Mouse (Mus musculus): Measurements from ENCODE around the gene Nalcn.
"Not testable (repeated sequence)": the region's sequence is repeated elsewhere in the genome, so short reads cannot be mapped to it uniquely, and the experiment has no call there.

Nalcn gene

DNA sequence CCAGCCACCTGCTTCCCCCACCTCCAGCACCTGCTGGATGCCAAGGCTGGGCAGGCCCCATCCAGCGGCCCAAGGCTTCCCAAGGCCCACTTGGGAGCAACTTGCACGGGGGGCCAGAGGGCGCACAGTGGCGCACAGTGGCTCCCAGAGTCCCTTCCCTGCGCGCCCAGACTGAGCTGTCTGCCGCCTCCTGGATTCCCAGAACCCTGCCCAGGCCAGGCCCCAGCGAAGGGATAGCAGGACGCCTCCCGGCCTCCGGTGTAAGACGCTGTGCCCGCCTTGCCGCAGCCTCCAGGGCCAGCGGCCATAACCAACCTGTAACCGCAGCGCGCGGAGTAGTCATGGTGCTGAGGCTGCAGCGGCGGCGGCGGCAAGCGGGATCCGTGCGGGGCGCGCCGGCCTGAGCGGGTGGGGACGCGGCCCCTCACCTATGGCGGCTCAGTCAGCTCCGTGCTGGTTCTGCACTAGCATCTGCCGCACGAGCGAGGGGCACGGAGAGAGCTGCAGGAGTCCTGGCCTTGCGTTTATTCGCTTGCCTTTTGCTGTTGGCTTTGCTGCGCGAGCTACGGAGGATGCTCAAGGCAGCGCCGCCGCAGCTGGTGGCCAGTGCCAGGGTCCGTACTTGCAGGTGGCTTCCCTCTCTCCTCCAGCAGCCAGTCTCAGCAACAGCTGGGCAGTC lies at the start of gene Nalcn:
TSS of gene Nalcn (minus strand) at position 644 of the 679 bp plus-strand sequence.
- peak; percentile 5 for DNase-seq (ENCODE audit: low spot score)

DNA sequence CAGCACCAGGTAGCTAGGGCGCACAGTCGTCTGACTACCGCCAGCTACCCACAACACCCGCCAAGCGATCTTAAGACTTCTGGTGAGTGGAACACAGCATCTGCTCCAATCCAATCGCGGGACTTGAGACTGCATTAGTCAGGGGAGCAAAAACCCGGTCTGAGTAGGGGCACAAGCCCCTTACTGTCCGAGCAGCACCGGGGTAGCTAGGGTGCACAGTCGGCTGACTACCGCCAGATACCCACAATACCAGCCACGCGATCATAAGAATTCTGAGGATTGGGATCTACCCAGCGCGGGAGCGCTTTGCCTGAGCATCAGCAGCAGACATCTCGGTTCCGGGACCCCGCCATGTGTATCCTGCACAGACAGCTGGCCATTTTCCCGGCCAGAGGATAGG lies 44.1 kb upstream of the Nalcn start:
- DNase-seq (ENCODE audit: low spot score), result not testable (repeated sequence)

DNA sequence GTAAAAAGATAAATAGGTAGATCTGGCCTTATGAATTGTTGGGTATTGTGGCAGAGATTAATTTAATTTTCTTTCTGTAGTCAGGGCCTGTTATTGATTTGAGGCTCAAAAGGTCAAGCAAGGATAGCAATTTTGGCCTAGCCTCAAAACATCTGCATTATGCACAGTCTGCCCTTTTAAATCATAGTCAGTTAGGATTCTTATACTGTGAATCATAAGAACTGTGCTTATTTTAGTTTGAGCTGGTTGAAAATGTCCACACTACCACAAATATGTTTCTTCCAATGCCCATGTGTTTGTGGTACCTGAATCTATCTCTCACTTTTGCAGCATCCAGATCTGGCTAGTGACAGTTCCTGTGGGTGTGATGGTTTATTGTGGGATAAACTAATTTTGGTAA lies 37.5 kb upstream of the Nalcn start:
- DNase-seq (ENCODE audit: low spot score), result no peak

DNA sequence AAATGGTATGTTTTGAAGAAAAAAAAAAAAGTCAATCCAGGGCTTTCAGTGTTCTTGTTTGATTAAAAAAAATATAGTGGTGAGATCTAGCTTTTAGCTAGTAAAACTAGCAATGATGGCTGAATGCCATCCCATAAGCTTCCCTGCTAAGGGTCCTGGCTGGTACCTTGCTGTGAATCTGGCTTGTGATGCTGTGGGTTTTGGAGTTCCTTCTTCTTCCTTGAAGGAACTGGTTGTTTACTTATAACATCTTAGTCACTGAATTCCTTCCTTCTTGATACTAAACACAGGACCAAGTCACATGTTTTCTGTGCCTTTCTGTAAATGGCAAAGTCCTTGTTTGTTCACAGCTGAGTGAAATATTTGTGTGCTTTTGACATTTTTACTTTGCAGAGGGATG lies 36.3 kb upstream of the Nalcn start:
- no peak for DNase-seq (ENCODE audit: low spot score)

DNA sequence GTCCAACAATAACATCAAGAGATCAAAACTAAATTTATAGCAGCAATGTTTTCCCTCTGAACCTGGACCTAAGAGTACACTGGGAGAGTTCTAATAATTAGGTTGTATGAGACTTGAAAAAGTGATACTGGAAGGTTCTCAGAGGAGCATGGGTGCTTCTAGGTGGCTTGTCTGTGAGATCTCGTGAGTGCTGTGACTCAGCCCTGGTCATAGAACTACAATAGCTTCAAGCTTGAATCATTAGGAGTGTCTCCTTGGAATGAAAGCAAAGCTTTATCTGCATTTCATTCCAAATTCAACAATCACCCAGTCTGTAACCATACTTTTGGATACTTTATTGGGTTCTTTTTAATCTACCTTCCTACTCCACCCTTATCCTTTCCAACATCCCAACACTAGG lies 35.4 kb upstream of the Nalcn start:
- DNase-seq (ENCODE audit: low spot score), result no peak

DNA sequence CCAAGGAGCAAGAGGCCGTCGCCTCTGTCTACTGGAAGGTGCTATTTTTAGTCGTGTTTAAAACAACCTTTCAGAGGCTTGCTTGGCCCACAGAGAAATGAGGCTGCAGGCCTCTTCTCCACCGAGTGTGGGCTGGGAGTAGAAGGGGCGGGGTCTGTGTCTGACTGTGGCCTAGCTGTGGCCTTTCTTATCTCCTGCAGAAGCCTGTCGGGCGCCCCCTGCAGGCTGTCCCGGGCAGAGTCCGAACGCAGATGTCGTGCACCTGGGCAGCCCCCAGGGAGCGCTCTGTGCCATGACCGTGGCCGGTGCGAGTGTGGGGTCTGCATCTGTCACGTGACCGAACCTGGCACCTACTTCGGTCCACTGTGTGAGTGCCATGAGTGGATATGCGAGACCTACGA lies 34.1 kb upstream of the Nalcn start:
- peak; percentile 19 for DNase-seq (ENCODE audit: low spot score)

DNA sequence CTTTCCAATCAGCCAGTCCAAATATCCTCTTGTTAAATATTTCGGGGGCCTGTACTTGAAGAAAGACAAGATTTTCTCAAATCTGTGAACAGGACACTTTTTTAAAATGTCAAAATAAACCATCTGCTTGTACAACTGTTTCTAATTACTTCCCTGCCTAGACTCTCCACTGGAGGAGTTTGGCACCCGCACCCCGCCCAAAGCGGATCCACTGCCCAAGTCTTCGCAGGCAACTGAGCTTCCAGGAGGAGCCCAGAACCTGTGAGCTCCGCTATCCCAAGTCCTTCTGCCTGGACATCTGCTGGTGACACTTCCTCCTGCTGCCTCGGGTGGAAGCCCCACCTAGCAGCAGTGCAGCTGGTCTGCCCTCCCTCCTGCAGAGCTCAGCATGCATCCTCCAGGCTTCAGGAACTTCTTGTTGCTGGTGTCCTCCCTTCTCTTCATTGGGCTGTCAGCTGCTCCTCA lies 33.0 kb upstream of the Nalcn start, which contains the start of gene Itgbl1:
TSS of gene Itgbl1 (plus strand) at position 51 of the 465 bp plus-strand sequence.
- DNase-seq (ENCODE audit: low spot score), result no peak

DNA sequence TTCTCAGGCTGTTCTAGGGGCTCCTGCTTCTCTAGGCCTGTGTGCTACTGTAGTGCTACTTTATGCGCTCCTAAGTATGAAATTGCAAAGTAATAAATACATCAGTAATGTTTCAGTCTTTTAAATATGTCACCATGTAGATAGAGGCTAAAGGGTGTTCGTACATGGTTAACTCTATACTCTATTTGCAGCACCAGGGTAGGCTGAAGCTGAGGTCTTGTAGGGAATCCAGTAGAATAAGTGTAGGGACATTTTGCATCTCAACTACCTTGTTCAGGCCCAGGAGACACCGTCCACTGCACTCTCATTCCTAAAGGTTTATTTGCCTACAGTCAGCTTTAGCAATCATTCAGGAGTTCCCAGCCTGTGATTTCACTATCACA lies 227 bp upstream of the Nalcn start:
- DNase-seq (ENCODE audit: low spot score), result no peak

DNA sequence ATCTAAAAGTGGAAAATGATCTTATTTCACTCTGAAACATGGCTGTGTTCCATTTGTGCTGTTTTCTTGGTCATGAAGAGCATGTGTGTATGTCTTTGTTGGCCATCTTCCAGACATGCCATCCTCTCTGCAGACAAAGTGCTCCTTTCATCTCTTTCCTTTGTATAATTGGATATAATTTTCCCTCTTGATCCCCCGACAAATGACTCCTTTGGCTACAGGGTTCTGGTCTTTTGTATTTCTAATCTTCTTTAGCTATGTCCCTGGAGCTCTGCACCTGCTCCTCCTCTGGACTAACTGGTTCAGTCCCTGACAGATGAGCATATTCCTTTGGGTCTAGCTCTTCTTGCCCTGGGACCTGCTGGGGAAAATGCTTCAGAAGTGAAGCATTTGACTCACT lies 4.0 kb downstream of the Nalcn start:
- no peak for DNase-seq (ENCODE audit: low spot score)

DNA sequence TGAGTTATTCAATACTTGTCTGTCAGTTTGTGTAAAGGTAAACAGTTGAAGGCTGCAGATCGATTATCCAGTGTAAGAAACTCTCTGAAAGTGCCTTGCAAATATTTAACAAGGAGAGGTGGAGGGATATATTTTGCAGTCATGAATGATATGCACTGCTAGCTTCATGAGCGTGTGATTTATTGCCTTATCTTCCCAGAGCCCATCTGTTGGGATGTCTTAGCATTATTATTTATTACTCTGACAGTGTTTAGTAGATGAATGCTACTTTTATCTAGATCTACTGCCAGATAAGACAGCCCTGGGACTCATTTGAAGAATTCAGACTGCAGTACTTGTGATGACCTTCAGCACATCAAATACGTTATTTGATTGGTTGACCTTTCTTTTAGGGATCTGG lies 31.7 kb downstream of the Nalcn start:
- no peak for DNase-seq (ENCODE audit: low spot score)

DNA sequence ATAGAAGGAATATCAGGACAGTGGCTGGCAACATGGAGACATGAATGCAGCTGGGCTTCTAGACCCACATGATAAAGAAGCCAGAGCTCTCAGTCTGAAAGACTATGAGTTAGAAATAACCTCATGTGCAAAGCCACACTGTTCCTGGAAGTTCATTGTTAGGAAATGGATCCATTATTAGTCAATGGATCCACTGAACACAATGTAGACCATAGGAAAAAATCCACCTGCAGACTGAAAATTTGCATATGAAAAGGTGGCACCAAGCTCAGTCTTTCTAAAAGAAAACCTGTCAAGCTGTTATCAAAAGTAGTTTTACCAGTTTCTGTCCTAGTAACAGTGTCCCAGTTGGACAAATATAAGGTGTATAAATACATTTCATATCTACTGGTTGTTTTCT lies 39.5 kb downstream of the Nalcn start:
- no peak for DNase-seq (ENCODE audit: low spot score)

DNA sequence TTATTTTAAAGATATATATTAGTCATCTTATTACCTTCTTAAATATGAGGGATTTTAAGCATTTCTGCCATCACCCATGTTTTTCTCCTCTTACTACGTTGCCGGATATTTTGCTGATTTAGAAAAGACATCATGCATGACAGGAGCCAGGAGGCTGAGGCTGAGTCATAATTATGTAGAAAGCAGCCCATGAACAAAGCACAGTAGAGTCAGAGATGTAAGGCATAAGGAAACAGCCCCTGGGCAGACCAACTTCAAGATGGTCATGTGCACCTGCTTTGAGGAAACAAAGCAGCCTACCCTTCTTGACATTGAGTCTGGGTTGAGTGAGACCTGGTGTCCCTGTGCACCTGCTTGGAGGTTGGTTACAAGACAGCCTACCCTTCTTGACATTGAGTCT lies 44.5 kb downstream of the Nalcn start:
- DNase-seq (ENCODE audit: low spot score), result no peak

DNA sequence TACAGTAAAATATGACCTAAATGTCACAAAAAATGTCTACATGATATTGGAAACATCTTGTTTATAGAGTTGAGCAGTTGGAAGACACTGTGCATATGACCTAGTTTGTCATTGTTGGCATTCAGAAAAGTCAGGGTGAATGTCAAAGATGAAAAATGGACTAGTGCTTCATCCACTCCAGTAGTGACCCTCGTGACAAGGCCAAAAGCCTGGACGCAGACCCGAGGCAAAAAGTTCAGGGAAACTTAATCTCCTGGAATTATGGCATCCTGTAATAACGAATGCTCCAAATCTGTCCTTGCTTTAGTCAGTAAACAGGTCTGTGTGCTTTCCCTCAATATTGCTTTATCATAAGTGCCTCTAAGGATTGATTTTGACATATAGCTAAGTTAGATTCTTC lies 51.6 kb downstream of the Nalcn start:
- DNase-seq (ENCODE audit: low spot score), result no peak

DNA sequence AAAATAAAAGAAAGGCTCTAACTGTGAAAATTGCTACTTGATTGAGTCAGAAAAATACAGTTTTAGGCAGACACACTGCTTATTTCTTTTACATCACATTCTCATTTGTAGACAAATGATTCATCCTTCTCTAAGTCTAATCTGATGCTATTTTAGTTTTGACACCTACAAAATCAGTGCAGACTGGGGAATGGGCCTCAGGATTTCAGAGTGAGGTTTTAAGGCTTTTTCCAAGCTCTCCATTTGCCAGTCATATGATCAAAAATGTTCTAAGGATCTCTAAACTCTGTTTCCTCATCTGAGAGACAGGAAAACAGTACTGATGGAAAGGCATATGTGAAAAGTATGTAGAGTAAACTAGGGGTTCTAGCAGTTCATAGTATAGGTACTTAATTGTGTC lies 52.0 kb downstream of the Nalcn start:
- DNase-seq (ENCODE audit: low spot score), result no peak

DNA sequence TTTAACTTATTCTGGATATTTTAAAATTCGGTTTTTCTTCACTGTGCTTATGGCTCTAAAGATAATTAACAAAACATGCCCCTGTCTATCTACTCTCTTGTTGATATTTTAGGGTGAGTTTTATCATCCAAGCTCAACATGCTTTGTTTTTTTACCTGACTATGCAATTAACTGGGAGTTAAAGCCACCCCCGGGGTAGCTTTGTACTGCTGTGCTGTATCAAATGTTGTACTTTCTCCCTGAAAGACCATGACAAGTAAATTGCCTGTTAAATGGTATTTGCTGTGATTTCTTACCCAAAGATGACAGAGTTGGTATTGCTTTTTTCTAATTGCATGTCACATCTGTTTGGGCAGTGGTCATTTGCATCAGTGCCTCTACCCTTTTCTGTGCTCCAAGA lies 60.3 kb downstream of the Nalcn start:
- DNase-seq (ENCODE audit: low spot score), result no peak

DNA sequence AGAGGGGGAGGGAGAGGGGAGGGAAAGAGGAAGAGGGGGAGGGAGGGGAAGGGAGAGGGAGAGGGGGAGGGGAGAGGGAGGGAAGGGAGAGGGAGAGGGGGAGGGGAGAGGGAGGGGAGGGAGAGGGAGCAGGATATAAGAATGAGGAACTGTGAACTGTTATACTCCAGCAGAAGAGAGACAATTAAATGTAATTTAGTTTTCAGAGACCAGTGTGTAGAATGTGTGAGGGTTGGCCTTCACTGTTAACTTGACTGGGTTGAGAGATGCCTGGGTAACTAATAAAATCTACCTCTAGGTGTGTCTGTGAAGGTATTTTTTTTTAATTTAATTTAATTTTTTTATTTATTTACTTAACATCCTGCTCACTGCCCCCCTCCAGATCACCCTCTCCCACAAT lies 71.4 kb downstream of the Nalcn start:
- no peak for DNase-seq (ENCODE audit: low spot score)

DNA sequence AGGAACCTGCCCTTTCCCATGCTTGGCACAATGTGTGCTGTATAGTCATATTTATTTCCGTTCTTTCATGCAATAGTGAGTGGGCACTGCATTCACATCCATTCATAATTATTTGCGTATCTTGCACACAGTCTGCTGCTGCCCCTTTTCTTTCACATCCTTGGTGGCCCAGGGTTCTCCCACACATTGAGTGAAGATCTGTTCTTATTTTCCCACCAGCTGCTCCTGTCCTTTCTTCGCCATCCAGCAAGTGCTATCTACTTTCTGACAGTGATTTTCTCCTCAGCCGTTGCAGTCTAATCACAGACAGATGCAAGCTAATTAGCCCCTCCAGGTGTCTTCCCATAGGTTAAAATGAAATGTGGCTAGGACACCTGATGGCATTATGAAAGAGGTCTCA lies 72.0 kb downstream of the Nalcn start:
- DNase-seq (ENCODE audit: low spot score), result no peak

DNA sequence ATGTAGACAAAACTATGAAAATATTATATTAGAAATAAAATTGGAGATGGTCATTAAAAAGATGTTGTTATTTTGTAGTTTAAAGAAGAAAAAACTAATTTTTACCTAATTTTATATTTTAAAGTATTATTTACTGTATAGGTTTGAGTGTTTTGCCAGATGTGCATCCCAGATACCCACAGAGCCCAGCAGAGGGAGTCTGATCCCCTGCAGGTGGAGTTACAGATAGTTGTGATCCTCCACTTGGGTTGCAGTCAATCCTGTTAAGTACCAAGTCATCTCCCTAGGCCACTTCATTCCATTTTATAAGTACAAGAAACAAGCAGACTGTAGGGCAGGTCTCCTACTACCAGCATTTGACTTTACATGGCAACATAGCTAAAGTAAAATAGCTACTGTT lies 84.6 kb downstream of the Nalcn start:
- no peak for DNase-seq (ENCODE audit: low spot score)

DNA sequence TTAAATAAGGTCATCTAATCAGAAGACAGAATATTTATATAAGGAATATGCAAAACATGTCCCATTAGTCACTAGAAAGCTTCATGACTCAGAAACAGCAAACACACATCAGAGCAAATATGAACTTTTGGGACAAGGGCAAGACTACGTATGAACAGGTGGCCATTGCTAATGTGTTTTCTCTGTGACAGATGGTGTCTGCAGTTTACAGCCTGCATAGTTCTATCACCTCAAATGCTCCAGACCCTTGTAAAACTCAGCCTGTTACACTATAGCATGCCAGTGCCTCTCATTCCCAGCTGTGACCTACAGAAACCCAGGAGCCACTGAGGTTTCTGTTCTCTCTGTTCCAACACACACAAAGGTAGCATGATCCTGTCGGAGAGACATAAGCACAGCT lies 91.3 kb downstream of the Nalcn start:
- no peak for DNase-seq (ENCODE audit: low spot score)

DNA sequence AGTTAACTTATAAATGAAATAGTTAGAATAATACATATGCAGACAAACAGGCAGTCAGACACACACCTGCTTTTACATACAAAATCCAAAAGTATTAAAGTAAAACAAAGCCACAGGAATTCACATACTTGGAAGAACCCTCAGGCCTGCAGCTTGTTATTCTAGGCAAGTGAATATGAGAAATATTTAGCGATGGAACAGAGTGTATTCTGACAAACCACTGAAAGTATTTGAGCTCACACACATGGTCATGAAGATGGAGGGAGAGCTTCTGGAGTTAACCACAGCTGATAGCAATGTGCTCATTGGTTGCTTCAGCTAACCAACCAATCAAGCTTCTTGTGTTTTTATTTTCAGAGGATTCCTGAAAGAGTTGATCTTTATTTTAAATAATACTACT lies 93.9 kb downstream of the Nalcn start:
- no peak for DNase-seq (ENCODE audit: low spot score)

DNA sequence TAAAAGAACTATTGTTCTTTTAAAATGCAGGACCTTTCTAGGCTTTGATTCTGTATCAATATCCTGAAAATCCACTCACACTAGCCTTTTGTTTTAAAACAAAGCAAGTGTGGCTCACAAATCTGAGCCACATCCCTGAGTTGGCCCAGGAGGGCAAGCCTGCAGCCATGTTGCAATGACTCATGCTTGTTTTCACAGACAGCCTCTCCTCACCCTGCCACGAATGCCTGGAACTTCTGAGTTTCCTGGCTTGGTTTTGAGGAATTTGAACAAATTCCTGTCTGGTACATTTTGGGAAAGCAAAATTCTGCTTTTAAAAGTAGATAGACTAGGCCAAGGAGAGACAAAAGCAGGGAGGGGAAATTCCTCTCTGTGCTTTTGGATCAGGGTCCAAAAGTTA lies 95.7 kb downstream of the Nalcn start:
- no peak for DNase-seq (ENCODE audit: low spot score)

DNA sequence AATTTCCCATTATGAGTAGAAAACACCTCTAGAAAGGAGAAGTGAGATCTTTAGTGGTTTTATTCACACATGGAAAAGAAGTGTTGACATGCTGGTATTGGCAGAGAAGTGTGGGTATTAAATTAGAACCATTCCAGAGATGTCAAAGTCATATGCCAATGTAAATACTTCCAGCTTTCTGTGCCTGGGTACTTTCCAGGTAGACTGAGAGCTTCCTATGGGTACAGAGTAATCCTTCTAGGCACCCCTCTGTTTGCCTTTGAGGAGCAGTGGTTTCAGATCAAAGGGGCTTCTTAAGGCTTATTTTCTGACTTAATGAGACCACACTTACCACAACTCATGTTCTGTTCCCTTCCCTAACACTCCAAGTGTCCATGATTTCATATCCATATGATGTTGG lies 97.8 kb downstream of the Nalcn start:
- DNase-seq (ENCODE audit: low spot score), result no peak

DNA sequence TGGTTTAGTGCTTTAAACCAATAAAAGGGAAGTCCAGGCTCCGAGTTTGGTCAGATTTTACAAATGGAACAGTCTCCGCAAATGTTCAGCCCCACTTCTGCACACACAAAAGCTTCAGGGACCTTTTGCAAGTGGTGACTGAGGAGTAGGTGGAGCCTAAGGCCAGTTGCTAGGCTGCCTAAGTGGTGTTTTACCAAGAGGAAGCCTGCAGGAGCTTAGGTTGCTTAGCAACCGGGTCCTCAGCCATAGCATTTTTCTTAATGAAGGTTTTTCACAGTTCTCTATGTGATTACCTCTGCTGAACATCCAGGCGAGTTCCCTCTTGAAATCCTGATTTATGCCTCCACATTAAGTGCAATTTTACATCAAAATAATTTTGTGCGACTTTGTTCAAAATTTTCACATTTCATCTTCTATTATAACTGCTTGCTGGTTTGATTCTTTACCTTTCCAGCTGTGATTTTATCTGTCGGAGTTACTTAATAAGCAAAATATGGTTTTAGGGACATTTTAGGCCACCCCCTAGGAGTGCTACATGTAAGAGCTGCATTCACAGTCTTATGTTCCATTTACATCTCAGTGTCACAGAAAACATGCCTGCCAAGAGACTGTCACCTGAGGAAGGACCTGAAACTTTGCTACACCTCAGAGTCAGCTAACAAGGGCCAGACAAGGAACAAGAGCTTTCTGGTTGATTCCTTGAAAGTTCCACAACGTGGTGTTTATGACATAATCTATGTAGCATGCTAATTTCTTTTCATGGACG lies 113.4 kb downstream of the Nalcn start:
- no peak for DNase-seq (ENCODE audit: low spot score)

DNA sequence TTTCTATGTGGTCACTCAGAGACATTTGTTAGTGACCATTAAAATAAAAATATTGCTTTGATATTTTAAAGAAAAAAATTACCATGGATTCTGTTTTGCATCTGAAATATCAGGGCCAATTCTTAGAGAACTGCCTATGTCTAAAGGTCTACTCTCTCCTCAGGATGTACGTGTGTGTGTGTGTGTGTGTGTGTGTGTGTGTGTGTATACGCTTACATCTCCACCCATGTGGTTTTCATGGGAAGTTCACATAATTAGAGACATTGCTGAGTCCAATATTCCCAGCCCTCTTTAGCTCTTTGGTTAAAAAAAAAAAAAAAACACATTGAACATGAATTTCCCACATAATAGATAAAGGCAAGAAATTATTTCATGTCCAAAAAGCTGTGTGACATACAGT lies 114.0 kb downstream of the Nalcn start:
- DNase-seq (ENCODE audit: low spot score), result no peak
